Mouse (Mus musculus) CD4-positive, CD25-positive, alpha-beta regulatory T cell, adult 9 weeks (primary cell): ENCODE data around the gene Ubb. TPM values are rescaled to one million over a fixed set of nuclear protein-coding genes. Genes with fewer than 3 reads are reported as not detected.

Source experiments
- polyA plus RNA-seq: library from polyadenylated mRNA; unstranded; fragments of 100-300 nt; shearing (Covaris generic); gene quantifications from one replicate; pipeline ENCODE4 v1.2.1, GENCODE M21; 2017

The Ubb gene
- polyA plus RNA-seq, result 3,020 TPM

GRCm38 (mm10) chr11:62550727-62551225 lies at the start of gene Ubb:
Gene Ubb, plus strand, starts transcription at chr11:62551171.

DNA sequence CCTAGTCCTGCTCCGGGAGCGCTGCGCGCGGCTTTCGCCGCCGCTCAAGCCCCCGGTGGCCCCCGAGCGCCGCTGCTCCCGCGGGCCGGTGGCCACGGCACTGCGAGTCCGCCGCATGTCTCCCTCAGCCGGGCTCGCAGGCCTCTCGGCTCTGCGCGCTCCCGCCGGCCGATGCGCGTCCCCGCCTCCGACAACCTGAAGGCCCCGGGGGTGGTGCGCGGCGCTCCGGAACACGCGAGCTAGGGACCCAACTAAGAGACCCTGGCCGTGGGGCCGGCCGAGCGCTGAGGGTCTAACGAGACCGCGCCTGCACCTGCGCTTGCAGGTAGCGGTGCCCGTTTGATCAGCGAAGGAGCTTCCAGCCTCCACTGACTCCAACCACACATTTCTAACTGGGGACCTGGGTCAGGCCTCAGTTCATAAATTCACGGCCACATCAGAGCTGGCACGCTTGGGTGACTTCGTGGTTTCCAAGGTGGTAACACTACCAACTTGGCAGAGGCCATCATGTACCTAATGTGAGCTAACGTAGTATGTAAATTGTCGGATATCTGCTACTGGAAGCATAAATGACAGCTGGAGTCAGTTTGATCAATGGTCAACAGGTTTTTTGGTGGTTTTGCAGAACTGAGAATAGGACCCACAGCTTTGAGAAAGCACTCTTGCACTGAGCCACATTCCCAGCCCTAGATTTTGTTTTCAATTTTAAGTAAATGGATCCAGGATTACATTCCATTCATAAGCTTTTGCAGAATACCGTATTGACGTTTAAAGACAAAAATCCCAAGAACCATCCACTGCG lies 11.7 kb upstream of the Ubb start, which contains the start of gene Cenpv:
Gene Cenpv, minus strand, starts transcription at position 173 of the 802 bp plus-strand sequence.

DNA sequence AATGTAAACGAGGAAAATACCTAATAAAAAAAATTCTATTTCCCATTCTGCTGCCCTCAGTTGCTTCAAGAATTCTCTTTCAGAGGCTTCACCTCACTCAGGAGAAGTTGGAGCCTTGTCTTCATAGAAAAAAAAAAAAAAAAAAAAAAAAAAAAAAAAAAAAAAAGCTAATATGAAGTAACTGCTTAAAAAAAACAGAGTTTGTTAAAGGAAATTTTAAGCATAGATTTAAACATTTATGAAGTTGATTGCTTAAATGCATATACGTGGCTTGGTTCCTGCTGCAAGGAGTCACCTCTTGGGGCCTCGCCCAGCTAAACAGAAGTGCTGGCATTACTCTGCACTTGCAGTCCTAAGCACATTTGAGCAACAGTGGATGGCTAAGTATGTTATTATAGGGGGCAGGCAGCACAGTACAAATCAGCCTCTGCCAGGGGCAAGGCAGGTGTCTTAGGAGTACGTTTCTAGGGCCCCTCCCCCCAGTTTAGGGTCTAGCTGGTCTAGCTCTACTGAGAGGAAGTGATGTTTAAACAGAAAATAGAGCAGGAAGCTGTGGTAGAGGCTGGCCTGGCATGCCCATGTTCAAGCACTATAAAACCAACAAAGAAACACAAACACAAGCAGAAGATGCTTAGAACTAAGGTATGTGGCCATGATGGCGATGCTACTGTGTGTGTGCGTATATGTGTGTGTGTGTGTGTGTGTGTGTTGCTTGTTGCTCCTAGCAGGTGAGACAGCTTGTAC lies 23.2 kb downstream of the Ubb start, which contains the start of gene Trpv2:
Gene Trpv2, plus strand, starts transcription at position 528 of the 744 bp plus-strand sequence.

Other genes starting within 250 kb of the Ubb start
- 9.9 TPM for gene Pigl, start 92.7 kb upstream of the Ubb start, polyA plus RNA-seq
- 98.1 TPM for gene Ncor1, start 92.6 kb upstream of the Ubb start, polyA plus RNA-seq
- gene Cenpv, start 11.9 kb upstream of the Ubb start, polyA plus RNA-seq, result 1.3 TPM
- 102 TPM for gene Trpv2, start 23.3 kb downstream of the Ubb start, polyA plus RNA-seq
- 3.3 TPM for gene Lrrc75a, start 97.4 kb downstream of the Ubb start, polyA plus RNA-seq
- 47.9 TPM for gene Mmgt2, start 97.5 kb downstream of the Ubb start, polyA plus RNA-seq
- 34.8 TPM for gene Zfp287, start 180.7 kb downstream of the Ubb start, polyA plus RNA-seq
- not detected for gene Gm10428, start 201.9 kb downstream of the Ubb start, polyA plus RNA-seq
- 3.1 TPM for gene Zfp286, start 238.3 kb downstream of the Ubb start, polyA plus RNA-seq